Mouse (Mus musculus): ENCODE results near the gene Prl3d2. TPM values are rescaled to one million over a fixed set of nuclear protein-coding genes. Genes with fewer than 3 reads are reported as not detected.
"Not testable (repeated sequence)": the region's sequence is repeated elsewhere in the genome, so short reads cannot be mapped to it uniquely, and the experiment has no call there.

Gene Prl3d2
- not detected for total RNA-seq (2021)
- long read RNA-seq, experiment 1 = 0 reads
- long read RNA-seq, experiment 2 = 0 reads

- not testable (repeated sequence) for DNase-seq (ENCODE audit: low spot score in 2 of 2)
Observed at GRCm38 (mm10) chr13:27121398-27121797, at the start of gene Prl3d2. Prl3d2 (plus strand) TSS chr13:27121698.

GRCm38 (mm10) chr13:27093890-27094289 is 27.6 kb upstream of the Prl3d2 start, which contains the start of gene Prl3d1:
Prl3d1 (plus strand) TSS chr13:27094190.
- not testable (repeated sequence) for DNase-seq (ENCODE audit: low spot score in 2 of 2)

- no peak for DNase-seq (ENCODE audit: low spot score in 2 of 2)
Observed at GRCm38 (mm10) chr13:27148264-27148663, 26.8 kb downstream of the Prl3d2 start.

- DNase-seq (ENCODE audit: low spot score in 2 of 2) = not testable (repeated sequence)
Observed at GRCm38 (mm10) chr13:27156490-27156889, 35.0 kb downstream of the Prl3d2 start, which contains the start of gene Prl3d3. Prl3d3 (plus strand) TSS chr13:27156790.

Other genes with a start within 250 kb of the Prl3d2 start
- gene Prl, start 64.1 kb upstream of the Prl3d2 start, total RNA-seq (2021) = not detected
- gene Prl3d1, start 27.5 kb upstream of the Prl3d2 start, total RNA-seq (2021) = not detected
- not detected for gene Prl3d3, start 35.1 kb downstream of the Prl3d2 start, total RNA-seq (2021)
- gene Prl3c1, start 75.0 kb downstream of the Prl3d2 start, total RNA-seq (2021) = not detected
- not detected for gene Prl3b1, start 120.1 kb downstream of the Prl3d2 start, total RNA-seq (2021)
- gene Prl3a1, start 137.7 kb downstream of the Prl3d2 start, total RNA-seq (2021) = not detected
- gene Prl6a1, start 190.9 kb downstream of the Prl3d2 start, total RNA-seq (2021) = not detected
- not detected for gene Prl8a2, start 224.0 kb downstream of the Prl3d2 start, total RNA-seq (2021)